Mouse (Mus musculus) liver, postnatal 0 days (tissue): ENCODE data around the gene Nat8f2. TPM values are rescaled to one million over a fixed set of nuclear protein-coding genes. Genes with fewer than 3 reads are reported as not detected.
"Not testable (repeated sequence)": the region's sequence is repeated elsewhere in the genome, so short reads cannot be mapped to it uniquely, and the experiment has no call there.

Experiments used
- ATAC-seq: fragments of 200-750 bp; cut with Nextera tagmentation; 2 replicates; pipeline ENCODE4 v1.8.0; 2017; ENCODE audit warnings: mild to moderate bottlenecking, moderate library complexity
- DNase-seq: peaks from one replicate; pipeline ENCODE4 v3.0.0-alpha.2; 2016
- H3K27ac ChIP-seq: fragments of 300-500 bp; sonication (generic); 2 replicates; pipeline ENCODE4 v1.5.1; 2014; ENCODE audit warnings: antibody characterized with exemption, moderate library complexity, mild to moderate bottlenecking, low read depth
- H3K27me3 ChIP-seq: fragments of 300-500 bp; sonication (generic); 2 replicates; pipeline ENCODE4 v1.6.1; 2014; ENCODE audit warnings: low read length, control low read depth, mixed read lengths; ENCODE audit not compliant: insufficient read depth
- H3K36me3 ChIP-seq: fragments of 300-500 bp; sonication (generic); replicated peaks from 2 replicates; pipeline ENCODE4 v1.6.1; 2014; ENCODE audit warnings: mild to moderate bottlenecking, control low read depth, low read length, moderate library complexity, mixed read lengths; ENCODE audit not compliant: insufficient read depth
- H3K4me1 ChIP-seq: fragments of 300-500 bp; sonication (generic); 2 replicates; pipeline ENCODE4 v1.6.1; 2014; ENCODE audit warnings: antibody characterized with exemption, mild to moderate bottlenecking, control low read depth; ENCODE audit not compliant: insufficient read depth
- H3K4me2 ChIP-seq: fragments of 300-500 bp; sonication (generic); 2 replicates; pipeline ENCODE4 v1.6.1; 2014; ENCODE audit warnings: low read depth, mild to moderate bottlenecking, low read length, moderate library complexity, mixed read lengths
- H3K4me3 ChIP-seq: fragments of 300-500 bp; sonication (generic); 2 replicates; pipeline ENCODE4 v1.5.1; 2014; ENCODE audit warnings: low read depth, low read length
- H3K9ac ChIP-seq: fragments of 300-500 bp; sonication (generic); replicated peaks from 2 replicates; pipeline ENCODE4 v1.6.1; 2014; ENCODE audit warnings: mild to moderate bottlenecking, moderate library complexity
- H3K9me3 ChIP-seq: fragments of 300-500 bp; sonication (generic); 2 replicates; pipeline ENCODE4 v1.6.1; 2016; ENCODE audit warnings: mild to moderate bottlenecking, control low read depth, low read length, mixed read lengths
- CTCF ChIP-seq: sonication (generic); IDR thresholded peaks from 2 replicates; pipeline ENCODE4 v1.5.1; 2016; ENCODE audit warnings: antibody characterized with exemption, low read depth
- EP300 ChIP-seq: IDR thresholded peaks from 2 replicates; pipeline ENCODE4 v1.6.1; 2016; ENCODE audit warnings: antibody characterized with exemption, low read depth, mild to moderate bottlenecking
- WGBS: fragments of 180-500 bp; shearing (Covaris S2); extraction: QIAGEN DNeasy Blood & Tissue Kit; methylation state at CpG from one replicate; pipeline ENCODE4 v1.1.7; 2014; ENCODE audit not compliant: insufficient replicate concordance; 5-methylcytosine and 5-hydroxymethylcytosine counted together
- polyA plus RNA-seq: library from polyadenylated mRNA; unstranded; fragments of >200 nt; fragmentation: Nextera tagmentation; extraction: Ambion mirVana; gene quantifications from 2 replicates; pipeline ENCODE4 v1.2.1, GENCODE M21; 2015

The Nat8f2 gene
- polyA plus RNA-seq, 1 experiment from 2014 or later = 1.7 TPM

DNA sequence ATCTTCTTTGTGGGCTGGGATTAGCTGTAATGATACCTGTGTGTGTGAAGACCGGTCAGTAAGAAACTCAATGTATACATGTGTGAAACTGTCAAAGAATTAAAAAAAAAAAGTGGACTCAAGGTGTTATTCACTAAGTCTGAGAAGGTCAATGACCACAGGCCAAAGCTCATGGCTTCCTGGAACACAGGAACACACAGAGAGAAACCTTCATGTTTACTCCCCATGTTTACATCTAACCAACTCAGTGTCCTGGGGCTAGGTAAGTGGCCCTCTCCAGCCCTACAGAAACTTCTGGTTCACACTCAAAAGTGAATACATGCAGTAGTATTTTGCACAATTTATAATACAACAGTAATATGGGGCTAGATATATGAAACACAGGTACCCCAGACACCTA is 40.7 kb upstream of the Nat8f2 start:
- Histone ChIP-seq H3K9ac (no peak overlapping the region), H3K4me1 (peaks cover 39% of the 10 kb centered on the region), H3K4me2 (no peak overlapping the region), H3K36me3 (no peaks in the 10 kb centered on the region), H3K27me3 (no peaks in the 10 kb centered on the region), H3K9me3 (no peaks in the 10 kb centered on the region), H3K27ac (peak overlapping the region; percentile 68), H3K4me3 (no peak overlapping the region)
- 89% methylated on average over 1 of the region's 1 CpGs for WGBS
- DNase-seq (no peak), ATAC-seq (peak; percentile 55; the same call in 1 of the 2 replicates)
- TF ChIP-seq EP300 = no peak
- no peak for TF ChIP-seq CTCF

DNA sequence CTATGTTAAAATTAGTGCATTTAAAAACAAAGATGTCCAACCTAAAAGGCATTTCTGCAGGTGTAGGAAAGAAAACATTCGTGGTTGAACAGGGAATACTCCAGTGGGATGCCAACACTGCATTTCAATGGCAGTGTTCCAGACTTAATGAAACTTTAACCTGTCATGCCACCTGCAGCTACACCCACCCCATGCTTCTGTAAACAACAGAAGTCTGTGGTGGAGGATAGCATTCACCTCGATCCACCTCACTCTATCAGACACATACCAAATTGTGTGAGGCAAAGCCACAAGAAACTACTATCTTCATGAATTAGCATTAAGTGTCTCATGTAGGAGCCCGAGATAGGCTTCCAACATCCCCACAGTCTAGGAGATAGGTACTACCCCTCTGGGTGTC is 39.4 kb upstream of the Nat8f2 start:
- ATAC-seq = peak; percentile 45; the same call in 1 of the 2 replicates
- no peak for DNase-seq
- no peaks in the 10 kb centered on the region for H3K36me3 ChIP-seq
- H3K4me3 ChIP-seq = no peak overlapping the region
- peak overlapping the region; percentile 68 for H3K27ac ChIP-seq
- TF ChIP-seq CTCF = no peak
- no peak for TF ChIP-seq EP300
- H3K9me3 ChIP-seq = no peaks in the 10 kb centered on the region
- no peaks in the 10 kb centered on the region for H3K27me3 ChIP-seq
- WGBS = 44% methylated on average over 3 of the region's 3 CpGs
- no peak overlapping the region for H3K9ac ChIP-seq
- H3K4me1 ChIP-seq = peaks cover 33% of the 10 kb centered on the region
- no peak overlapping the region for H3K4me2 ChIP-seq

DNA sequence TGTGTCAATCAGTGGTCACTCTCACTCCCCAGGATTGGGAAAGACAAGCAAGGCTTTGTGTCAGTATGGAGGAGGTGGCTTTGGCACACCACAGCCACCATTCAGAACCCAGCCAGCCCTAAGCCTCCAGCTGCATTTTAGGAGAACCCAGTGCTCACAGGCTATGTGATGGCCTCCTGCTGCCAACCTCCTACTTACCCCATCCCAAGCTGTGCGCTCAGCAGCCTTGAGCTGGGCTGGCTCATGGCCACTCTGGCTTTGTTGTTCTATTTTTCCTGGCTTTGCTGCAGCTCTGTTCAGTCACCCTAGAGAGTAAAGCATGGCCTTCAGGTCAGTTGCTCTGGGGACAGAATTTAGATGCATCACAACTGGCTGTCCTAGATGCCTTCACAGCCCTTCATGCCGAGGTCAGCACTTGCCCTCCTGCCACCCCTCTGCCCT is 38.0 kb upstream of the Nat8f2 start:
- DNase-seq, H3K9ac ChIP-seq: not testable (repeated sequence)

DNA sequence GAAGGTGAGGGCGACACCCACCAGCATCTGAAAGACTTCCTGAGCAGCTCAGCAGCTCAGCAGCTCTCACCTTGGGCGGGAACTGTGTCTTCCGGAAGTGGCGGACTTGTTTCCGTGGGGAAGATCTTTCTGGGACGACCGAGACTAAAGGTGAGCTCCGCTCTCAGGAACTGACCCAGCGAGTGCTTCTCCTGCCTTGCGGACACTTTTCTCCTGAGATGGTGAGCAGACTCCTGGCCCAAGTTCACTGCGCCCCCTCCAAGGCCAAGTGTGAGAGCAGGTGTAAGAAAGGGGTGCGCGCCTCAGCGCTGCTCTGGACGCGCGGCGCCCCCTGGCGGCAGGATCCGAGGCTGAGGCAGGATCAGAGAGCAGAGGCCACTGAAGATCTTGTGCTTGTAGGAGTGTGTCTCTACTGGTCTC is 35.7 kb upstream of the Nat8f2 start, which contains the start of gene Nat8f4:
Gene Nat8f4 (minus strand): TSS at position 243 of the 420 bp plus-strand sequence.
- peak; percentile 75 for ATAC-seq

More for the DNA sequence above, 38.0 kb upstream of the Nat8f2 start:
- not testable (repeated sequence) for H3K36me3 ChIP-seq, H3K4me2 ChIP-seq, H3K9me3 ChIP-seq, H3K4me3 ChIP-seq, H3K27ac ChIP-seq, H3K27me3 ChIP-seq
- H3K4me1 ChIP-seq = peaks cover 33% of the 10 kb centered on the region
- 54% methylated on average over 2 of the region's 2 CpGs for WGBS
- ATAC-seq = peak; percentile 22

DNA sequence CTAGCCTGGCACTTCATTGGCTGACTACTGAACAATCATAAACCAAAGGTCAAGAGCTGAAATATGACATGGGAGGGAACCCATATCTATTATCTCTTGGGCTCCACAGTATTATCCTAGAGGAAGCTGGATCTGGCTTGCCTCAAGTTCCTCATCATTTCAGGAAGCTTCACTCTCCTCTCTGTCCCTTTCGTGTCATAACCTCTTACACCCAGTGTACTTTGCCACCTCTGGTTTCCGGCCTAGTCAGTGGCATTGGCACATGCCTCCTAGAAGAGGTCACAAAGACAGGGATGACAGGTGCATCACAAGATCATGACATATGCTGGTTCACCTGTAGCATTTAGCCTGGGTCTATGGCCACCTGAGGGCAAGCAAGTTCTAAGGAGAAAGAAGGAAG is 33.3 kb upstream of the Nat8f2 start:
- H3K9ac ChIP-seq = no peak overlapping the region
- no peaks in the 10 kb centered on the region for H3K9me3 ChIP-seq
- no peak overlapping the region for H3K4me2 ChIP-seq
- no peak overlapping the region for H3K27ac ChIP-seq
- no peak overlapping the region for H3K4me3 ChIP-seq
- no peak for ATAC-seq
- no peaks in the 10 kb centered on the region for H3K27me3 ChIP-seq
- no peaks in the 10 kb centered on the region for H3K36me3 ChIP-seq
- peaks cover 11% of the 10 kb centered on the region for H3K4me1 ChIP-seq
- DNase-seq = peak; percentile 6
- TF ChIP-seq EP300 (no peak), CTCF (no peak)
- WGBS = 73% methylated on average over 2 of the region's 2 CpGs

More for the DNA sequence above, 35.7 kb upstream of the Nat8f2 start, which contains the start of gene Nat8f4:
- peak within 1 kb of the TSS; percentile 40 for H3K4me2 ChIP-seq
- H3K4me3 ChIP-seq = peak within 1 kb of the TSS; percentile 38
- not testable (repeated sequence) for H3K9me3 ChIP-seq, H3K36me3 ChIP-seq, H3K27ac ChIP-seq, H3K27me3 ChIP-seq
- 12% methylated on average over 20 of the region's 20 CpGs for WGBS
- H3K9ac ChIP-seq = peak within 1 kb of the TSS; percentile 36; the same call in 1 of the 2 replicates
- peaks cover 20% of the 10 kb centered on the region for H3K4me1 ChIP-seq
- DNase-seq = peak; percentile 65
- peak; percentile 87 for TF ChIP-seq CTCF

DNA sequence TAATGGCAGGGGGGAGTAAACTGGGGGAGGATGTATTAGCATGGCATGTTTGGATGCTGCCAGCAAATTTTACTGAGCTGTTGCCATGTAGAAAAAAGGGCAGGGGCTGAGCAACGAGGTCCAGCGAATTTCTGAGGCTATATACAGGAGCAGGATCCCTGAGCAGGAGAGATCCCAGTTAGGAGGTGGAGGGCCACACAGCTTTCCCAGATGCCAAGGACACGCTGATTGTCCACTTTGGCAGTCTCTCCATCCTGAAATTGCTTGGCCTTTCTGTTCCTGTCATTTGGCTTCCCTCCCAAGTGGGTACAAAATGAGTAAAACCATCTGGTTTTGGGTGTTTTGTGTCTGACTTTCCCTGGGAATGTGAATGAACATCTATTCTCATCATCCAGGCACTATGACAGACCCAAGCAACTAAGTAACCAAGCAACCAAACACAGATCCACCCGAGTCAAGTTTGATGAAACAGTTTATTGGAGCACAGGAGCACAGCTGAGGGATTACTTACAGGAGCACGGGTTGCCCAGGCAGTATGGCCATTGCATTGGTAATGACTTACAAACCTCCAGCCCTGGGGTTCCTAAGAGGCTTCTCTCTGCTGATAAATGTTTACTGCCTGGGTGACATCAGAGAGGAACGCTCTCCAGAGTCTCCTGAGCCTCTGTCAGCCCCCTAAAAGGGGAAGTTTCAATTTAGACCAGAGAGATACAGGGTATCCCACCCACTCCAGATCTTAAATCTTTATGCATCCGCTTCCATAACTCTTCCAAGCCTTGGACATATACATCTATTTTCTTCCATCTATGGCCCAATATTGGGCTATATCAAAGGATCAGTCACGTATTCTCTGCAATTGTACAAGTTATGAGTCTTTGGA is 29.9 kb upstream of the Nat8f2 start:
- H3K9ac ChIP-seq, H3K4me2 ChIP-seq, H3K27me3 ChIP-seq, H3K27ac ChIP-seq, H3K4me3 ChIP-seq, H3K9me3 ChIP-seq, H3K4me1 ChIP-seq, ATAC-seq, H3K36me3 ChIP-seq: not testable (repeated sequence)
- WGBS = 64% methylated on average over 7 of the region's 8 CpGs
- DNase-seq = peak; percentile 4
